Mouse (Mus musculus): ENCODE data around the gene Gm21958.

Gm21958 gene

GRCm38 (mm10) chr3:54714253-54714652, at the start of gene Gm21958:
Gene Gm21958 (minus strand): TSS chr3:54714353.
- no peak for DNase-seq (ENCODE audit: low spot score)

GRCm38 (mm10) chr3:54761258-54761657, 47.1 kb upstream of the Gm21958 start:
- no peak for DNase-seq (ENCODE audit: low spot score)

DNA sequence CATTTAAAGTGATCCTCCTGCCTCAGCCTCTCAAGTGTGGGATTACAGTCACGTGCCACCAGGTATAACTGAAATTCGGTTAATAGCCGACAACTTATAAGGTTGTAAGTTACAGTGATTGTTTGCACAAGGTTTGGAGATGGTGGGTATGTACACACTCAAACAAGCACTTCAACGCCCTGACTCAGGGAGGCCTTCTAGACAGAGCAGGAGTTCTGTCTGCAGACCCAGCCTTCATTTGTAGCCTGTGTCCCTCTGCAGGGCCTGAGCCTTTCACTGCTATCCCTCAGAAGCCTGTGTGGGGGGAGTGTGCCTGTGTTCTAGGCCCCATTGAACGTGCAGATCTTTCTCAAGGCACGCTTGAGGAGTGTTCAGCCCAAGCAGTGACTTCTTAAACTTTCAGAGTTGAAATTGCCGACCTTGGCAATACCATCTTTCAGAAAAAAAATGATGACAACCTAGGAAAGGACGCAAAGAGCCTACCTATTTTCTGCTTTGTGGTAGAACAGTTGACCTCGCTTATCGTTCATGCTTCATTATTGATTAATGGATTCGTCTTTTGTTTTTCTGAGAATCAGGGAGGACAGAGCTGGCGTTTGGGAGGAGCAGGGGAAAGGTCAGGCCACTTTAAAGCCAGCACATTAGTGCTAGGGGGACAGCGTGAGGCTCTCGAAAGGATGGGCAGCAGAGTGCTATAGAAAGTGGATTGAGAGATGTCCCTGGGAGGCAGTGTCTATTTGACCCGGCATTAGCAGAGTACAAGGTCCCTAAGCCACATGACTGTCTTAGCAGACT, 46.4 kb upstream of the Gm21958 start:
- no peak for DNase-seq (ENCODE audit: low spot score)

GRCm38 (mm10) chr3:54759211-54759610, 45.1 kb upstream of the Gm21958 start:
- no peak for DNase-seq (ENCODE audit: low spot score)

GRCm38 (mm10) chr3:54757446-54757845, 43.3 kb upstream of the Gm21958 start:
- no peak for DNase-seq (ENCODE audit: low spot score)

DNA sequence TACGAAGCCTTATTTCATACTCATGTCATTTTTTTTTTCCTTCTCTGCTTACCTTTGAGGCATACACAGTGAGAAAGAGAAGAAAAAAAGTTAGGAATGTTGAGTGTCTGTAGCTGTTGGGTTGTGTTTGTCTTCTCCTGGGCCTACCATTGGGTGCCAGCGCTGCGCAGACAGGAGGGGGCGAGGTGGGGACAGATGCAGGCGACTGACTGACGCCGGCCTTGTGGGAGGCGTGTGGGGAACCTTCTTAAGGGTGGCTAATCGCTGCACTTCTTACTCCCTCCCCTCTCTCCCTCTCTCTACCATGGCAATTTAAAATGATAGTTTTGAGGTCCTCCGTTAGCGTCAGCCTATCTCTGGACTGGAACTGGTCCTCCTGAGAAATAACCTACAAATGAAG, 41.9 kb upstream of the Gm21958 start:
- no peak for DNase-seq (ENCODE audit: low spot score)

- peak; percentile 69 for DNase-seq (ENCODE audit: low spot score)
These were observed 41.2 kb upstream of the Gm21958 start, which contains the start of gene Smad9 for GRCm38 (mm10) chr3:54755145-54756041. Gene Smad9 (plus strand): TSS chr3:54755582.

GRCm38 (mm10) chr3:54753411-54753810, 39.3 kb upstream of the Gm21958 start:
- no peak for DNase-seq (ENCODE audit: low spot score)

GRCm38 (mm10) chr3:54745799-54746198, 31.6 kb upstream of the Gm21958 start:
- peak; percentile 62 for DNase-seq (ENCODE audit: low spot score)

DNA sequence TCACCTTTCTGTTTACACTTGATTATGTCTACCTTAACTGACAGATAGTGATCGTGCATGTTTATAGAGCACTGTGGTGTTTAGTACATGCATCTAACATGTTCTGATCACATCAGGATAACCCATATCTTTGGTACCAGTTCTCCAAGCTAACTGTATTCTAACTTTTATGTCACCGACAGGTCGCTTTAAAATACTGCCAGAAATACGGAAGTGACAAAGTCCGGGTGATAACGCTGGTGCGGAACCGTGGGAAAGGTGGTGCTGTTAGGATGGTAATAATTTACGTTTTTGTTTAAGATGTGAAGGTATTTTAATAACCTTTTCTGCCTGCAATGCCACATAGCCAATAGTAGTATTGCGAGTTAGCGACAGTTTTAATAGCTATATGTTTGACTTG, 27.8 kb upstream of the Gm21958 start:
- no peak for DNase-seq (ENCODE audit: low spot score)

- DNase-seq (ENCODE audit: low spot score), result no peak
These were observed 23.2 kb upstream of the Gm21958 start for GRCm38 (mm10) chr3:54737317-54737716.

GRCm38 (mm10) chr3:54736101-54736927, 22.2 kb upstream of the Gm21958 start:
- no peak for DNase-seq (ENCODE audit: low spot score)

DNA sequence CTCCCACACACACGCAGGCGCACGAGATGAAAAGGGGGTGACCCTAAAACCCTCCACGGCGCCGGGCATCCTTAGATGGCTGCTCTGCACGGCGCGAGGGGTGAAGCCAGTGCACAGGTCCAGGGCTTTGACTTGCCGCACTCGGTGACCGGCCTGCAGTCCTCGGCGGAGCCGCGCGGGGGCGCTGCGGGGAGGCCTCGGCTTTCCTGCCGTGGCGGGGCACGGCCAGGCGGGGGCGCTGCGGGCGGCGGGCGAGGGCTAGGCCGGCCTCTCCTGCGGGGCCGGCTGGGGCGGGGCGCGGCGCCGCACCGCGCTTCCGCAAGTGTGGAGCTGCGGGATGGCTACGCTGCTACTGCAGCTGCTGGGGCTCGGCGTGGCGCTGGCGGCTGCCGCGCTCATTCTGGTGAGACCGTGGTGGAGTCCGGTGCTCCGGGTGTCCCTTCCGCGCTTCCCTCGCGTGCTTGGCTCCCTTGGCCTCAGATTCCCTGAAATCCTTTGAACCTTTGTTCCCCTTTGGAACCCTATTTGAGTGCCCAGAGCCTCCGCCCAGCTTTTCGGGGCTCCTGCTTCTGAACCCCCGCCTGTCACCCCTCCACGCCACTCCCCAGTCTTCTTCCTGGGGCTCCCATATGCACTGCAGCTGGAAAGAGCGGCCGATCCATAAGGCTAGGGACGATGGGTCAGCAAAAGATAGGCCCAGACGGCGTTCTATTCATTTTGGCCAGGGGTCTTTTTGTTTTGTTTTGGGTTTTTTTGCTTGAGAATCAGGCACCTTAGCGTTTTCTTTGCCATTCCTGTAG, 21.3 kb upstream of the Gm21958 start, which contains the start of the genes Exosc8 and Alg5:
Gene Exosc8 (minus strand): TSS at position 147 of the 800 bp plus-strand sequence.
Gene Alg5 (plus strand): TSS at position 293 of the 800 bp plus-strand sequence.
- DNase-seq (ENCODE audit: low spot score), result peak; percentile 96

DNA sequence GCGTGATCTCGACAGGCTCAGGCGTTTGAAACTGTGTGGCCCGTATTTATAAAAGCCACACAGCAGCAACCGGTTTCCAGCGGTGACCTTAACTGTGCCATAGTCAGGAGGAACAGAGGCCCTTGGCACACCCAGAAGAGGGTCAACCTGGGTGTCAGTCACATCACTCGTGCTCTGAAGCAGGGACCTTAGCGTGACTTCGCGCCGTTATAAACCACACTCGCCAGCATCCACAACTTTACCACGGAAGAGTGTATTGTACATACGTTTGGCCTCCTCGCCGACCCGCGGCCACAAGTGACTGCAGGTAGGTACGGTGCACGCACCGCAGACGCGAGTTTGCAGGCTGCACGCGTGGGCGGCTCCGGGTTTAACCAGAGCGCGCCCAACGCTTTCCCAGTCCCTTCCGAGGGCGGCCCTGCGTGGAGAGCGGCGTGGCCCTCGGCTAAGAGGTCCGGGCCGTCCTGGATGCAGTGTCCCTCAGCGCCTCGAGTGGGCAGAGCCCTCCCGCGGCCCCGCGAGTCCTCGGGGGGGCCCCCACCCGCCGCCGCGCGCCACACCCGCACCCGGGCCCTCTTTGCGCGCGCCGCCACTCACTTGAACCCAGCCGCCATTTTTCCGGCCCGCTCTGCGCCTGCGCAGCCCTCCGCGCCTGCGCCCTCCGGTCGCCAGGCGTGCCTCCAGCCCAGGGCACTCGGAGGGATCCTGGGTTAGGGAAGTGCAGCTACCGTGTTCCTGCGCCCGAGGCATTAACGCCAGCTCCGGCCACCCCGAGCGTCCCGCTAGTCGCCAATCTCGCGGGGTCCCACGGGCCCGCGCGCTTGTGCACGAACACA, 20.5 kb upstream of the Gm21958 start:
- DNase-seq (ENCODE audit: low spot score), result peak; percentile 95

DNA sequence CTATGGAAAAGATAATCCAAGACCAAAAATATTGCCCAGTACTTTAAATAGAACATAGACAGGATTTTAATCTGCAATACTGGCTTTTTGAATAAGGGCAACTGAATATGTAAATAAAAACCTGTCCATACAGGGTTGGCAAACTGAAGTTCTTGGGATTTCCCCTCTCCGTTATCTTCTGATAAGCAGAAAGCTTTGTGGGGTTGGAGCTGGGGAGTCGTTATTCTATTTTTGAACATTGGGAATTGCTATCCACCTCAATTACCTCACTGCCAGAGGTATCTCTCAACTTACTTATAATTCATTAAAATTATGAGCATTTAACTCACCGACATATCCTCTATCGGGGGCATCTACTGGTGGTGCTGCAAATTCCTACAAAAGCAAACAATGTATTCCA, 18.2 kb upstream of the Gm21958 start:
- DNase-seq (ENCODE audit: low spot score), result no peak

DNA sequence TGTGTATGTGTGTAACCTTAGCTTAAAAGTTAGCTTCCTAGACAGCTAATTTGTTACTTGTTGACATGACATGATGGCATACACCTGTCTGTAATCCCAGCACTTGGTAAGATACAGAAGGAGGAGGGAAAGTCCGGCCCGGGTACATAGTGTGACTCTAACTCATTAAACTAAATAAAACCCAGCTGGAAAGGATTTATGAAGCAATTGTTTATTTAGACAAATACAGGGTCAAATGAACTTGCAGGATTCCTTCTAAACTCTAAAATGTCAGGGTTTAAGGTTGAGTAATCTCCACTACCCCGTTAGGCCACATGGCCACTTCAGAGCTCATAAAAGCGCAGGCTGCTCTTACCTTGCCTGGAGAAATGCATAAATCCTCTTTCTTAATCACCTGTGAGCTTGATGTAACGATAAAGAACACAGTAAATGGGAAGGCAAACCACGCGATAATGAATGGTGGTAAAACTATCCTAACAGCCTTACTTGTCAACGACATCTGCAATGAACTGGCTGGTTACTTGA, 17.5 kb upstream of the Gm21958 start:
- no peak for DNase-seq (ENCODE audit: low spot score)

DNA sequence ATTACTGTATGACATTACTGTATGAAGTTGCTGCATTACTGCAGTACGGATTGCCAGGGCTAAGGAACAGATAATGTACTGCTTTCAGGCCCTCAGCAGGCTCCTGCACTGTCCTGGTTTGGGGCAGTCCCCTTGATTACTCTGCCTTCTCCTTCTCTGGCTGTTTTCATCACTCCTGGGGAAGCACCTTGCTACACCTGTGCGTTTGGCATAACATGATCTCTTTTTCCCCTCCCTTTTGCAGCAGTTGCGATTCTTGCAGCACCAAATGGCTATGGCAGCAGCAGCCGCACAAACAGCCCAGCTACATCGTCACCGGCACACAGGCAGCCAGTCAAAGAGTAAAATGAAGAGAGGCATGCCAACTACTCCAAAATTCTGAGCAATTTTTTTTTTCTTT, 13.9 kb upstream of the Gm21958 start:
- no peak for DNase-seq (ENCODE audit: low spot score)

DNA sequence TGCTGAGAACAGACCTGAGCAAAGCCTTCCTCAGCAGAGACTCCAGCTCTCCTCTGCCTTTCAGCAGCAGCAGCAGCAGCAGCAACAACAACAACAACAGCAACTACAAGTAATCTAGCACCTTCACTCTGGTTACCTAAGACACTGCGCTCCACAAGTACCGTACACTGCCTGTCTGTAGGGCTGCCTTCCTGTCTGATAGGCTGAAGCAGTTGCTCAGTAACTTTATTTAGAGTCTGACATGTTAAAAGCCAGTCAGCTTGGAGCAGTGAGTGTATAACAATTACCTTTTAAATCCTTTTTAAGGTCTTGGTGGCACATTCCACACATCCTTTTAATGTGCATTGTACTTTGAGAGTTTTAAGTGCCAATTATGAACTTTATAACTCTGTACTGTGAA, 13.4 kb upstream of the Gm21958 start:
- DNase-seq (ENCODE audit: low spot score), result no peak

- no peak for DNase-seq (ENCODE audit: low spot score)
These were observed 11.2 kb upstream of the Gm21958 start for GRCm38 (mm10) chr3:54725344-54725743.

Measured in testis, postnatal 10 days (tissue).